Mouse (Mus musculus) neural tube, embryonic 15.5 days (tissue): ENCODE measurements around the gene Sbf2. TPM values are rescaled to one million over a fixed set of nuclear protein-coding genes. Genes with fewer than 3 reads are reported as not detected.
"Not testable (repeated sequence)": the region's sequence is repeated elsewhere in the genome, so short reads cannot be mapped to it uniquely, and the experiment has no call there.

Source experiments
- ATAC-seq: fragments of 200-750 bp; cut with Nextera tagmentation; 2 replicates; pipeline ENCODE4 v1.8.0; 2017; ENCODE audit warnings: mild to moderate bottlenecking, moderate TSS enrichment, moderate library complexity; ENCODE audit not compliant: low FRiP score
- H3K27ac ChIP-seq: fragments of 300-500 bp; sonication (generic); replicated peaks from 2 replicates; pipeline ENCODE4 v1.5.1; 2015; ENCODE audit warnings: mild to moderate bottlenecking, inconsistent platforms
- H3K27me3 ChIP-seq: fragments of 300-500 bp; sonication (generic); replicated peaks from 2 replicates; pipeline ENCODE4 v1.6.1; 2015; ENCODE audit warnings: inconsistent platforms
- H3K36me3 ChIP-seq: fragments of 300-500 bp; sonication (generic); 2 replicates; pipeline ENCODE4 v1.6.1; 2015; ENCODE audit warnings: inconsistent platforms
- H3K4me1 ChIP-seq: fragments of 300-500 bp; sonication (generic); 2 replicates; pipeline ENCODE4 v1.6.1; 2015; ENCODE audit warnings: inconsistent platforms
- H3K4me2 ChIP-seq: fragments of 300-500 bp; sonication (generic); 2 replicates; pipeline ENCODE4 v1.6.1; 2015; ENCODE audit warnings: inconsistent platforms, mild to moderate bottlenecking, moderate library complexity
- H3K4me3 ChIP-seq: fragments of 300-500 bp; sonication (generic); replicated peaks from 2 replicates; pipeline ENCODE4 v1.5.1; 2015; ENCODE audit warnings: mild to moderate bottlenecking, inconsistent platforms
- H3K9ac ChIP-seq: fragments of 300-500 bp; sonication (generic); replicated peaks from 2 replicates; pipeline ENCODE4 v1.6.1; 2015; ENCODE audit warnings: mild to moderate bottlenecking, inconsistent platforms
- H3K9me3 ChIP-seq: fragments of 300-500 bp; sonication (generic); replicated peaks from 2 replicates; pipeline ENCODE4 v1.6.1; 2016; ENCODE audit warnings: inconsistent platforms
- WGBS: fragments of 180-500 bp; shearing (Covaris S2); methylation state at CpG from one replicate; pipeline ENCODE4 v1.1.7; 2015; ENCODE audit warnings: mixed read lengths; 5-methylcytosine and 5-hydroxymethylcytosine counted together
- polyA plus RNA-seq: library from polyadenylated mRNA; unstranded; fragments of >200 nt; fragmentation: Nextera tagmentation; extraction: Ambion mirVana; gene quantifications from 2 replicates; pipeline ENCODE4 v1.2.1, GENCODE M21; 2015

Gene Sbf2
- polyA plus RNA-seq, 1 experiment from 2014 or later = 51.3 TPM

DNA sequence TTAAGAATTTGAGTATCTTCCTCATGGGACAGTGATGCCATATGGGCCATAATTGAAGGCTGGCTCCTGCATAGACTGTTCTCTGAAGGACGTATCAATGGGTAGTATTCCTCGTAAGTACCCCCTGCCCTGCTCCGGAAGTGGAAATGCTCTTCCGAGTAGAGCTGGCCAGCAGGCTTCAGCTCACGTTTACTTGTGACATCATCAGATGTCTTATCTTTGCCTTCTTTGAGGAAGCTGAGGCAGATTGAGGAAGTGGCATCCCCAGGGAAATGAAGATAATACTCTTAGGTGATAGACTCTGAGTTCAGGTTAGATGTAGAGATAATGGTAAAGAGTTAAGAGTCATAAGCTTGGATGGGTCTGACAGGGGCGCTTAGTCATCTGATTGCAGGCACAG is 31.1 kb upstream of the Sbf2 start:
- WGBS = 89% methylated on average over 6 of the region's 6 CpGs
- Histone ChIP-seq H3K9me3 (no peaks in the 10 kb centered on the region), H3K27ac (no peak overlapping the region), H3K9ac (no peak overlapping the region), H3K4me1 (no peaks in the 10 kb centered on the region), H3K4me3 (no peak overlapping the region), H3K36me3 (no peaks in the 10 kb centered on the region), H3K27me3 (no peaks in the 10 kb centered on the region), H3K4me2 (no peak overlapping the region)
- no peak for ATAC-seq

DNA sequence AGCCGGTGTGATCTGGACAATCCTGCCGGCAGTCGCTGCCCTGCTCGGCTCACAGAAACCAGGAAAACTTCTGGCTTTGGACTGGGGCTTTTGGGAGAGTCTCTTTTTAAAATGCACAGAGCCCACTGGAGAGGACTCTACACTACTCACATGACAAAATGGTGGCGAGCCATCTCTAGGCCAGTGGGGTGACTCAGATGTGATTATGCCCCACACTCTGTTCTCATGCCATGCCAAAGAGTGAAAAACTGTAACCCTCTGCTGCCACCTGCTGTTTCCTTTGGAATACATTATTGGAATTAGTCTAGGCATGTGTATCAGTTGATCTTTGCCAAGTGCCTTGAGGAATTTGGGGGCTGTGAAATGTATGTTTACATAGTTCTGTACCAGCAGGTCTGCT is 30.6 kb upstream of the Sbf2 start:
- Histone ChIP-seq H3K36me3 (no peaks in the 10 kb centered on the region), H3K4me3 (no peak overlapping the region), H3K9me3 (no peaks in the 10 kb centered on the region), H3K9ac (no peak overlapping the region), H3K4me2 (no peak overlapping the region), H3K4me1 (no peaks in the 10 kb centered on the region), H3K27ac (no peak overlapping the region), H3K27me3 (no peaks in the 10 kb centered on the region)
- WGBS = 76% methylated on average over 5 of the region's 5 CpGs
- peak; percentile 61 for ATAC-seq

DNA sequence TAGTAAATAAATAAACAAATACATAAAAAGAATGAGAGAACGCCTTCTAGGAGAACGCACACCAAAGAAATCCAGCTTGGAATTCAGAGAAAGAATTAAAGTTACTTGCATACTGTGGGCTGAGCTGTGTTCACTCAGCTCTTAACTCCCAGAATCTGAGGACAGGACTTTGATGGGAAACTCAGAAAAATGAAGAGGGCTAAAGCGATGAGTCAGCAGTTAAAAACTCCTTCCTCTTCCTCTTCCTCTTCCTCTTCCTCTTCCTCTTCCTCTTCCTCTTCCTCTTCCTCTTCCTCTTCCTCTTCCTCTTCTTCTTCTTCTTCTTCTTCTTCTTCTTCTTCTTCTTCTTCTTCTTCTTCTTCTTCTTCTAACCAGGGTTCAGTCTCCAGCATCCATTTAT is 25.2 kb upstream of the Sbf2 start:
- H3K36me3 ChIP-seq, H3K9ac ChIP-seq, H3K4me1 ChIP-seq, H3K4me2 ChIP-seq, H3K9me3 ChIP-seq, H3K27ac ChIP-seq, H3K4me3 ChIP-seq, ATAC-seq, H3K27me3 ChIP-seq: not testable (repeated sequence)
- WGBS = over 99% methylated on average over 3 of the region's 3 CpGs

DNA sequence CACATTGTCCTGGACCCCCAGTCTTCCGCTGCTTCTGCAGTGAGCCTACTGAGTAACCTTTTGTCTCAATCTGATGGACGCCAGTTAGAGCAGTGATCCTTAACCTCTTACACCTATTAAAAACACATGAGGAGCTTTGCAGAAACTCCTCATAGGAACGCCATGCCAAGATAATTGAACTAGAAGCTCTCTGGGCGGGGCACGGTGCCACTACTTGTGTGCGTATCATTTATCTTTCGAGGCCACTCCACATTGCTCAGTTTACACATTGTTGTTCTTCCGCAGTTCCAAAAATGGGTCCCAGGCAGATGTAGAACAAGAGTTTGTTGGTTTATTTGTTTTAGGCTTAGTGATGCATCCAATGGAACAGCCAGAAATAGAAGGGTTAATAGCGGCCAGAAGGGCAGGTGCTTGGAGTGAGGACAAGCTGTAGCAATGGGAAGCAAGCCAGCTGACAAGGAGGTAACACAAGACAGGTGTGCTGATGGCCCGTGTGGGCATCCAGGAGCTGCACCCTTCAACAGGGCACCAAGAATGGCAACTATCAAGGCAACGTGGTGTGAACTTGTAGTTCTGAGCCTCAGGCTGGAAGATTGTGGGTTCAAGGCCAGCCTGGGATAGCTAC is 24.7 kb upstream of the Sbf2 start:
- Histone ChIP-seq H3K9ac (no peak overlapping the region), H3K36me3 (no peaks in the 10 kb centered on the region), H3K4me2 (no peak overlapping the region), H3K4me3 (no peak overlapping the region), H3K27ac (no peak overlapping the region), H3K4me1 (0 out of 2 replicates have a peak, but pooled peaks cover 5% of the 10 kb centered on the region), H3K27me3 (no peaks in the 10 kb centered on the region), H3K9me3 (no peaks in the 10 kb centered on the region)
- ATAC-seq = no peak
- 85% methylated on average over 11 of the region's 11 CpGs for WGBS

DNA sequence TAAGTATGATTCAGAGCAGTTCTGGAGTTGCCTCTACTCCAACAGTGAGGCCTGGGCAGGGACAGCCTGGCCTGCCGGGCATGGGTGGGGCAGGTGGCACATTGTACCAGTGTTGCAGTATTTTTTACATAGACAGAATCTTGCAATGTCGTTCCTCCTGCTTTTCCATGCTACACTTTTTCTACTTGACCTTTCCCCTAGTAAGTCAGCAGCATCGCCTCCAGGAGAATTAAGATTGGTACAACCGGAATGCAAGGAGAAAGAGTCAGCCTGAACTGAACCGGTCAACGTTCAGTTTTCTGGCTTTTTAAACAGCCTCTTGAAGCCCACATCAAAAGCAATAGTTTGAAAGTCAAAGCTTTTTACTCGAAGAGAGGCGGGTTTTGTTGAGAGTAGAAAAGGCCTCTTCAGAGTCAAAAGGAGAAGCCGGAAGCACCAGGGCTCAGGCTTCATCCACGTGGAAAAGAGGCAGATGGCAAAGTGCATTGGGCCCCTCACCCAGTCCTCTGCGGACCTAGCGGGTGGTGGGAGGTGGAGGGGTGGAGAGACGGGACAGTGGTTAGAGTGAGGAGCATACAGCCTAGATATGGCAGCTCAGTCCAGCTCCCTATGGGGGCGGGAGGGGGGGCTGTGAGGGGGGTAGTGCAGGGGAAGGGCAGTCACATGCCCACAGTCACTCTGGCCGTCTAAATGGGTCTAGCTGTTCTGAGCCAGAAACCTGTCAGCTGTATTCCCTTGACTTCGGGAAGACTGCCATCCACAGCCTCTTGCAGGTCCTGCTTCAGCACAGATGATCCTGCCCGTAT is 23.8 kb upstream of the Sbf2 start:
- peak; percentile 41 for ATAC-seq
- Histone ChIP-seq H3K9me3 (no peaks in the 10 kb centered on the region), H3K4me2 (no peak overlapping the region), H3K27ac (no peak overlapping the region), H3K4me3 (no peak overlapping the region), H3K36me3 (no peaks in the 10 kb centered on the region), H3K27me3 (no peaks in the 10 kb centered on the region), H3K9ac (no peak overlapping the region), H3K4me1 (0 out of 2 replicates have a peak, but pooled peaks cover 5% of the 10 kb centered on the region)
- WGBS = 36% methylated on average over 17 of the region's 17 CpGs

DNA sequence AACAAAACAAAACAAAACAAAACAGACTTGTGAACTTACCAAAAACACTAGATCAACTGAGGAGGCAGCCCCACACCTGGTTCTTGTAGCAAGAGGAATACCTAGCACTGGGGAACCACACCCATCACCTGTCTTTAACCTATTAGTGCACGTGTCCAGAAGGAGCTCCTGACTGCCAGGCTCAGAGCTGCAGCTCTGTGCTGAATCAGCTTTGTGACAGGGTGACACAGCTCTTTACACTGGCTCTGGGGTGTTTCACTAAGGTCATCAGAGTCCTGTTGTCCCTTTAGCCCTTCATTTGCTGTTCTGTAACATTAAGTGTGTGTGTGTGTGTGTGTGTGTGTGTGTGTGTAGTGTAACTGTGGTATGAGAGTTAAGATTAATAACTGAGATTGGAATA is 21.8 kb upstream of the Sbf2 start:
- H3K4me3 ChIP-seq = no peak overlapping the region
- no peaks in the 10 kb centered on the region for H3K9me3 ChIP-seq
- H3K4me2 ChIP-seq = no peak overlapping the region
- 0 out of 2 replicates have a peak, but pooled peaks cover 5% of the 10 kb centered on the region for H3K4me1 ChIP-seq
- no peak overlapping the region for H3K27ac ChIP-seq
- peaks cover 2% of the 10 kb centered on the region; the same call in 1 of the 2 replicates for H3K27me3 ChIP-seq
- WGBS = 47% methylated on average over 1 of the region's 1 CpGs
- ATAC-seq = no peak
- H3K36me3 ChIP-seq = no peaks in the 10 kb centered on the region
- H3K9ac ChIP-seq = no peak overlapping the region

DNA sequence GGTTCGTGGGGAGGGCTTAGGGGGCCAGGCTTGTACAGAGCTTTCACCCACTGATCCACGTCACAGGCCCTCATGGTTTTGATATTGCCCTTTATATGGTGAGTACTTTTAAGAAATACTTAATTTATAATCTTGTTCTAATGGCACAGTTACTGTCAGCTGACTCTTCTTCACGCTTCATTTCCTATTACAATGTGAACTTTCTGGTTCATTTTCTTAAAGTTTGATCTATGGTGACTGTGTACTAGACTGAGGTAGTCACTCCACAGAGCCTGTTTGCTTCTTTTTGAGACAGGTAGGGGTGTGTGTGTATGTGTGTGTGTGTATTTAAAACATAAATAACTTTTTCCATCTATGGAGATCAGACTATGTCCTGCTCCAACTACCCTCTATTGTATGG is 21.2 kb upstream of the Sbf2 start:
- no peaks in the 10 kb centered on the region for H3K9me3 ChIP-seq
- WGBS = 67% methylated on average over 3 of the region's 3 CpGs

DNA sequence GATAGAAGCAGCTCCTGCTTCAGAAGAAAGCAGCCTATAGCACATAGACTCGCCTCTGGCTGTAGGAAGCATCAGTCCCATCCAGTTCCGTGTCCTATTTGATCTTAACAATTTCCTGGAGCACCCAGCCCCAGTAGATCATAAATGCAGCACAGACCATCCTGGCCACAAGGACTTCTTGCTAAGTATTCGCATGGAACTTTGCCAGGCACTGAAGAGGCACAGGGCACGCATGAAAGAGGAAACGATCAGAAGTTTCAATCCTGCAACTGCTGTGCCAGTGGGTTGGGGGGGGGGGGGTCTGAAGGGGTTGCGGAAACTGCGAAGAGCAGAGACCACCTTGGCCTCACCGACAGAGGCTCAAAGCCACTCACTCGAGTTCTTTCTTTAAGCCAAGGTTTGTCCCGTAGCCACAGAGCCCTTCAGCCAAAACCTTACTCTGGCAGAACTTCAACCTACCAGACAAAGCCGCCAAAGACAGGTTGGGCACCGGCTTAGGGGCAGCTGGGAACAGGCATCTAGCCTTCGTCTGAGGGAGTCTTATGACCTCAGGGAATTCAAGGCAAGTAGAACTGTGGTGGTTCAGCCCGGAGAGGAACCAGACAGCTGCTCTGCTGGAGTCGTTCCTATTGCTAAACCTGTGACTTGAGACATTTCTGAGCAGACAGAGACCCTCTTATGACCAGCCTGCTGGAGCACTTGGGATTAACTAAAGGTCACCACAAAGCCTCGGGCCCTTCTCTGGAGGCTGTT is 16.6 kb upstream of the Sbf2 start:
- H3K27me3 ChIP-seq = peaks cover 44% of the 10 kb centered on the region
- 80% methylated on average over 16 of the region's 16 CpGs for WGBS
- H3K9ac ChIP-seq = no peak overlapping the region
- H3K9me3 ChIP-seq = no peaks in the 10 kb centered on the region
- no peak overlapping the region for H3K4me2 ChIP-seq
- no peak overlapping the region for H3K4me3 ChIP-seq
- no peak for ATAC-seq
- H3K27ac ChIP-seq = no peak overlapping the region
- no peaks in the 10 kb centered on the region for H3K36me3 ChIP-seq
- H3K4me1 ChIP-seq = peaks cover 40% of the 10 kb centered on the region

More for the DNA sequence above, 21.2 kb upstream of the Sbf2 start:
- no peaks in the 10 kb centered on the region for H3K36me3 ChIP-seq
- no peak overlapping the region for H3K4me2 ChIP-seq
- no peak overlapping the region for H3K27ac ChIP-seq
- H3K27me3 ChIP-seq = peaks cover 6% of the 10 kb centered on the region; the same call in 1 of the 2 replicates
- ATAC-seq = no peak
- no peak overlapping the region for H3K4me3 ChIP-seq
- no peak overlapping the region for H3K9ac ChIP-seq
- 0 out of 2 replicates have a peak, but pooled peaks cover 5% of the 10 kb centered on the region for H3K4me1 ChIP-seq

DNA sequence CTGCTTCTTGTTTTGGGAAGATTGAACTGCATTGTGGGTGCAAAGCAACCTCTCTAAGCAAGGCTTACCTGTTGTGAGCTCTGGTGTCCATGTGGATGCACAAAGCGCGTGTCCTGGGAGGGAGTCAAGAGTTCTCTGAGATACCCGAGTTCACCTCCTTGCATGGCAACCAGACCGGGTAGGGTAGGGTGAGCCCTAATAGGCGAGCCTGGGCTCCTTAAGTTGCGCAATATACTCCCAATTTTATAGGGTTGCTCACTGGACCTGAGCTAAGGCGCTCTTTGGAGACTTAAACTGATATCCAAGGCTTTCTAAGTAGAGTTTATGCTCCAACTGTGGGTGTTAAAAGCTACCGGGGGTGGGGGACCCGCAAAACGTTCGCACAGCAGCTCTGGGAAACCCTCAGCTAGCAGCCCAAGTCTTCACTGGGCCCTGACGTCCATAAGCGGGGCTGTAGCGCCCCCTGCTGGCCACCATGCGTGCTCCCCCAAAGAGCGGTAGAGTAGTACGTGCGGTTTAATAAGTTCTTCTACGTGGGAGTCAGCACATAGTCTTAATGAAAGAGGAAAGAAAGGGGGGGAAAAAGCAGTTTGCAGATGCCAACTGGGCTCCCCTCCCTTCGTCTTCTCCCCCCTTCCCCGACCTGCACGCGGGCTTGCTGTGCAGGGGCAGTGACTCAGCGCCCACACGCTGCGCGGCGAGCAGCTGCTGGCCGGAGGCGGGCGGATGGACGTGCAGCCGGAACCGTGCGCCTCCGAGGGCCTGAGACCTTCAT is 15.4 kb upstream of the Sbf2 start:
- Histone ChIP-seq H3K36me3 (no peaks in the 10 kb centered on the region), H3K4me1 (peaks cover 47% of the 10 kb centered on the region), H3K9ac (peak overlapping the region; percentile 33; the same call in 1 of the 2 replicates), H3K27ac (no peak overlapping the region), H3K9me3 (no peaks in the 10 kb centered on the region), H3K4me3 (peak overlapping the region; percentile 39), H3K27me3 (peaks cover 56% of the 10 kb centered on the region), H3K4me2 (peak overlapping the region; percentile 78)
- WGBS = 1% methylated on average over 36 of the region's 36 CpGs
- ATAC-seq = peak; percentile 88

DNA sequence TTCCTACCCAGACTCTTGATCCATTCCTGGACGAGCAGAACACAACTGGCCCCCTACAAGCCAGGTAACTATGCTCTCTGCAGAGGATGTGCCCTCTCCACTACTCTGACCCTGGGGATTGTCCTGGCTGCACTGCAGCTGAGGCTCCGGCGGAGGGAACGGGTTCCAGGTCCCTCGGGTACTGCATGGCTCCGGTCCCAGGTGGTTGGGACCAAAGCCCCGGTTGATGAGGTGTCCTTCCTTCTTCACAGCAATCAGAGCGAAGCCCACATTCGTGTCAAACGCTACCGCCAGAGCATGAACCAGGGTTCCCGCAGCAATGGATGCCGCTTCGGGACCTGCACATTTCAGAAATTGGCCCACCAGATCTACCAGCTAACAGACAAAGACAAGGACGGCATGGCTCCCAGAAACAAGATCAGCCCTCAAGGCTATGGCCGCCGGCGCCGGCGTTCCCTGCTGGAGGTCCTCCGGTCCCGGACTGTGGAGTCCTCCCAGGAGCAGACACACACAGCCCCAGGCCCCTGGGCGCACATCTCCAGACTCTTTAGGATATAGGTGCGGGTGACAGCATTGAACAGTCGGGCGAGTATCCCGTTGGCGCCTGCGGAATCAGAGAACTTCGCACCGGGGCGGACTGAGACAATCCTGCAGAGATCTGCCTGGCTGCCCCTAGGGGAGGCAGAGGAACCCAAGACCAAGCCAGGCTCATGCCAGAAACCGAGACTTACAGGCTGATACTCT is 14.1 kb upstream of the Sbf2 start:
- H3K4me1 ChIP-seq = peaks cover 47% of the 10 kb centered on the region
- ATAC-seq = no peak

DNA sequence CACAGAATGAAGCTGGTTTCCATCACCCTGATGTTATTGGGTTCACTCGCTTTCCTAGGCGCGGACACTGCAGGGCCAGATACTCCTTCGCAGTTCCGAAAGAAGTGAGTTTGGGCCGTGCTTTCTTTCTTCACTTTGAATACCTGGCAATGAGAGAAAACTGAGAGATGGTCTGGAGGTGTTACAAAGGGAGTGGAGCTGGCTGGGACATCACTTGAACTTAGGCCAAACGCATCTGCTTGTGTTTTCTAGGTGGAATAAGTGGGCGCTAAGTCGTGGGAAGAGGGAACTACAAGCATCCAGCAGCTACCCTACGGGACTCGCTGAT is 13.5 kb upstream of the Sbf2 start:
- H3K4me1 ChIP-seq = peaks cover 47% of the 10 kb centered on the region
- no peak for ATAC-seq
- H3K27ac ChIP-seq = no peak overlapping the region
- peak overlapping the region; percentile 39 for H3K4me3 ChIP-seq
- 3% methylated on average over 11 of the region's 11 CpGs for WGBS
- peak overlapping the region; percentile 29; the same call in 1 of the 2 replicates for H3K9ac ChIP-seq
- peak overlapping the region; percentile 78 for H3K4me2 ChIP-seq
- H3K36me3 ChIP-seq = no peaks in the 10 kb centered on the region
- H3K9me3 ChIP-seq = no peaks in the 10 kb centered on the region
- H3K27me3 ChIP-seq = peaks cover 68% of the 10 kb centered on the region

More for the DNA sequence above, 14.1 kb upstream of the Sbf2 start:
- H3K9me3 ChIP-seq = no peaks in the 10 kb centered on the region
- H3K27me3 ChIP-seq = peaks cover 66% of the 10 kb centered on the region
- no peak overlapping the region for H3K27ac ChIP-seq
- H3K9ac ChIP-seq = peak overlapping the region; percentile 40
- 1% methylated on average over 33 of the region's 33 CpGs for WGBS
- H3K4me2 ChIP-seq = peak overlapping the region; percentile 78
- no peaks in the 10 kb centered on the region for H3K36me3 ChIP-seq
- peak overlapping the region; percentile 39 for H3K4me3 ChIP-seq
